Comparison of ENCODE assay signal across 10 mouse cellular contexts in the genomic region with DNA sequence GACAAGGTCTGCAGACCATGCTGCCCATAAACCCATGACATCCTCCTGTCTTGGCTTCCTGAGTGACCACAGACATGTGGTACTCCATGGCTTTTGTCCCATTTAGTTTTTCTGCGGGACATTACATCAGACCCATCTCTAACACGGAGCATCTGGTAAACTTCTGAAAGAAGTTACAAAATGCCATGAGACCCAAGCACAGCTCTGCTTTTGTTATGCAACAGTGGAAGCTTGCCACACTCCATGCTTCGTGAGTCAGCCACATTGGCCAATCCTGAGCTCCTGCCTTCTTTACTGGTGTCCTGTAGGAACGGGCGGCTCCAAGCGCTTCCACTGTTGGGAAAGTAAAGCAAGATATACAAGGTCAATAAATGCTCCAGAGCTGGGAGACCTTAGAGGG. TPM values are rescaled to one million over a fixed set of nuclear protein-coding genes. Genes with fewer than 3 reads are reported as not detected.
DNase-seq lines count a peak whose midpoint lies in the region; ATAC-seq lines count a peak whose summit lies in the region.
"Had no signal": no experiment of that assay in that cellular context is flagged by ENCODE, and none has a peak within 500 bp of the region (broad histone marks: within the 10 kb centered on the region; RNA-seq: fewer than 3 reads in every experiment).

No protein-coding gene starts in this region.

- 87% methylated on average over 6 of the region's 6 CpGs for WGBS in forebrain, embryonic 15.5 days

- DNase-seq in right cerebral cortex, postnatal 14 days, result peak; percentile 16
- no peak for DNase-seq in right cerebral cortex, postnatal 10 days (ENCODE audit: low spot score in 2 of 2)
- peak; percentile 62 to 82 for DNase-seq in adrenal gland, postnatal 36 days
- DNase-seq in heart, postnatal 4 days, result peak; percentile 37
- no peak for DNase-seq in spleen, postnatal 14 days (ENCODE audit: low spot score in 2 of 2)
- DNase-seq in kidney, adult 18-20 months, result no peak
- DNase-seq: cerebellum, postnatal 36 days; midbrain, embryonic 14.5 days had no signal

- H3K4me1 ChIP-seq in forebrain, embryonic 15.5 days, result no peaks in the 10 kb centered on the region

- no peaks in the 10 kb centered on the region for H3K9me3 ChIP-seq in forebrain, embryonic 15.5 days

- no peak overlapping the region for H3K4me3 ChIP-seq in forebrain, embryonic 15.5 days

- H3K4me2 ChIP-seq in forebrain, embryonic 15.5 days (replicated peaks), result no peak overlapping the region

- peak; percentile 59 for ATAC-seq in neutrophil, adult 5-6 weeks (ENCODE audit: extremely low read depth, insufficient number of reproducible peaks, low FRiP score, poor library complexity, severe bottlenecking)
- no peak for ATAC-seq in forebrain, embryonic 15.5 days (replicated peaks)

- H3K9ac ChIP-seq in forebrain, embryonic 15.5 days (replicated peaks), result no peak overlapping the region

- H3K36me3 ChIP-seq in forebrain, embryonic 15.5 days, result no peaks in the 10 kb centered on the region

- no peak overlapping the region for H3K27ac ChIP-seq in forebrain, embryonic 15.5 days (replicated peaks)

- no peaks in the 10 kb centered on the region for H3K27me3 ChIP-seq in forebrain, embryonic 15.5 days

RNA-seq across cellular contexts. Expression of a gene that starts 11.6 kb away (rescaled TPM):
- 10 to 100 TPM; 19.5 to 57.4 TPM for total RNA-seq in adrenal gland, postnatal 36 days (2021)
- total RNA-seq in heart, postnatal 4 days (2021), result 10 to 100 TPM; 62.0 to 71.1 TPM
- total RNA-seq in neutrophil, adult 5-6 weeks (2017), result 559 and 604 TPM in 2 replicates
- 85.7 and 85.9 TPM in 2 replicates for polyA plus RNA-seq in forebrain, embryonic 15.5 days (2015; fragmentation: Nextera tagmentation; extraction: Ambion mirVana)

Comparison
In these comparisons a context has a peak if more than half of its experiments do, and no peak if none do; other contexts are left out.
1. DNase-seq: peak in right cerebral cortex, postnatal 14 days (single experiment), adrenal gland, postnatal 36 days (2 of 2) and heart, postnatal 4 days (single experiment); none in right cerebral cortex, postnatal 10 days (0 of 2), spleen, postnatal 14 days (0 of 2) and kidney, adult 18-20 months (single experiment).